ENCODE assay signal across 7 mouse cellular contexts in the genomic region with DNA sequence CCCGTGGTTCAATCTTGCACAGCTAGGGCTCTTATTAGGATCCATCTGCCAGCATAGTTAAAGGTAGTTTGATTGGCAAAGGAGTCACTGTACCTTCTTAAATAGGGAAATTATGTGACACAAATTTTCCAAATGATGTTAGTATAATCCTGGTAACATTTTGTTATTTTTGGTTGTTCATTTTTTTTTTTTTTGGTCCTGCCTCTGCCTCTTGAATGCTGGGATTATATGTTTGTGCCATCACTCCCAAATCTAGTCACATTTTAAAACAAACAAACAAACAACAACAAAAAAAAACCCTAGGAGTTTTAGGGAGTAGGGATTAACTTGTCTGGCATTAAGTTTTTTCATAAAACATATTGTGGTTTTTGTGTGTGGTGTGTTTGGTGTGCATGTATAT. TPM values are rescaled to one million over a fixed set of nuclear protein-coding genes. Genes with fewer than 3 reads are reported as not detected.
DNase-seq lines count a peak whose midpoint lies in the region; ATAC-seq and TF ChIP-seq lines count a peak whose summit lies in the region.

A gene (minus strand): TSS at position 101 of the 400 bp plus-strand sequence.

- H3K4me3 ChIP-seq in forebrain, embryonic 13.5 days = no peak within 1 kb of the TSS
- no peak within 1 kb of the TSS for H3K4me3 ChIP-seq in hindbrain, embryonic 14.5 days (replicated peaks; ENCODE audit: low read length)
- H3K4me3 ChIP-seq in liver, postnatal 0 days (ENCODE audit: low read depth, low read length) = no peak within 1 kb of the TSS

- no peaks in the 10 kb centered on the region for H3K36me3 ChIP-seq in forebrain, embryonic 13.5 days (ENCODE audit: poor library complexity, severe bottlenecking)
- H3K36me3 ChIP-seq in hindbrain, embryonic 14.5 days (replicated peaks; ENCODE audit: control insufficient read depth, insufficient read depth) = no peaks in the 10 kb centered on the region
- no peaks in the 10 kb centered on the region for H3K36me3 ChIP-seq in liver, postnatal 0 days (replicated peaks; ENCODE audit: insufficient read depth, low read length)

- TF ChIP-seq CTCF in liver, postnatal 0 days (IDR thresholded peaks at IDR 0.05; ENCODE audit: low read depth) = no peak

- peaks cover 17% of the 10 kb centered on the region for H3K4me1 ChIP-seq in forebrain, embryonic 13.5 days
- H3K4me1 ChIP-seq in hindbrain, embryonic 14.5 days (replicated peaks; ENCODE audit: control insufficient read depth, insufficient read depth, low read length) = peaks cover 3% of the 10 kb centered on the region; the same call in 1 of the 2 replicates
- peaks cover 18% of the 10 kb centered on the region for H3K4me1 ChIP-seq in liver, postnatal 0 days (ENCODE audit: insufficient read depth)

- TF ChIP-seq EP300 in liver, postnatal 0 days (IDR thresholded peaks at IDR 0.05; ENCODE audit: low read depth) = no peak

- DNase-seq in urinary bladder, adult 2 months (ENCODE audit: low spot score) = no peak
- no peak for DNase-seq in urinary bladder, postnatal 10 days (ENCODE audit: low spot score)
- no peak for DNase-seq in hindbrain, embryonic 14.5 days (ENCODE audit: low spot score)
- DNase-seq in liver, postnatal 0 days = no peak
- DNase-seq in urinary bladder, postnatal 4 days (ENCODE audit: low spot score in 2 of 2) = no peak
- no peak for DNase-seq in frontal cortex, postnatal 10 days (ENCODE audit: low spot score in 2 of 2)

- H3K9me3 ChIP-seq in forebrain, embryonic 13.5 days (replicated peaks) = no peaks in the 10 kb centered on the region
- no peaks in the 10 kb centered on the region for H3K9me3 ChIP-seq in hindbrain, embryonic 14.5 days (ENCODE audit: control insufficient read depth, low read length)
- no peaks in the 10 kb centered on the region for H3K9me3 ChIP-seq in liver, postnatal 0 days (ENCODE audit: low read length)

- H3K27me3 ChIP-seq in forebrain, embryonic 13.5 days = no peaks in the 10 kb centered on the region
- no peaks in the 10 kb centered on the region for H3K27me3 ChIP-seq in hindbrain, embryonic 14.5 days (ENCODE audit: control insufficient read depth, insufficient read depth, low read length)
- H3K27me3 ChIP-seq in liver, postnatal 0 days (ENCODE audit: insufficient read depth, low read length) = no peaks in the 10 kb centered on the region

- no peak within 1 kb of the TSS for H3K27ac ChIP-seq in forebrain, embryonic 13.5 days
- no peak within 1 kb of the TSS for H3K27ac ChIP-seq in hindbrain, embryonic 14.5 days
- no peak within 1 kb of the TSS for H3K27ac ChIP-seq in liver, postnatal 0 days (ENCODE audit: low read depth)

- H3K4me2 ChIP-seq in forebrain, embryonic 13.5 days = no peak within 1 kb of the TSS
- no peak within 1 kb of the TSS for H3K4me2 ChIP-seq in hindbrain, embryonic 14.5 days (replicated peaks)
- H3K4me2 ChIP-seq in liver, postnatal 0 days (ENCODE audit: low read depth, low read length) = no peak within 1 kb of the TSS

- H3K9ac ChIP-seq in forebrain, embryonic 13.5 days = no peak within 1 kb of the TSS
- no peak within 1 kb of the TSS for H3K9ac ChIP-seq in hindbrain, embryonic 14.5 days
- no peak within 1 kb of the TSS for H3K9ac ChIP-seq in liver, postnatal 0 days (replicated peaks)

- 49% methylated on average over 1 of the region's 1 CpGs for WGBS in forebrain, embryonic 13.5 days
- WGBS in hindbrain, embryonic 14.5 days = 50% methylated on average over 1 of the region's 1 CpGs
- WGBS in liver, postnatal 0 days (ENCODE audit: insufficient replicate concordance) = 34% methylated on average over 1 of the region's 1 CpGs

- no peak for ATAC-seq in forebrain, embryonic 13.5 days
- no peak for ATAC-seq in hindbrain, embryonic 14.5 days (ENCODE audit: low FRiP score)
- ATAC-seq in liver, postnatal 0 days = no peak

RNA-seq across cellular contexts. Expression of the gene that starts here (rescaled TPM):
- 20.2 and 21.1 TPM in 2 replicates for polyA plus RNA-seq in urinary bladder, adult 2 months (2012; rRNA removed)
- 55.7 and 58.1 TPM in 2 replicates for polyA plus RNA-seq in forebrain, embryonic 13.5 days (2015; fragmentation: Nextera tagmentation; extraction: Ambion mirVana)
- polyA plus RNA-seq in hindbrain, embryonic 14.5 days (2014; fragmentation: Nextera tagmentation; extraction: Ambion mirVana) = 37.1 and 44.4 TPM in 2 replicates
- 57.3 and 59.4 TPM in 2 replicates for polyA plus RNA-seq in liver, postnatal 0 days (2015; fragmentation: Nextera tagmentation; extraction: Ambion mirVana)
